Mouse (Mus musculus) layer of hippocampus, adult 2 months (tissue): ENCODE data around the gene Plppr3. TPM values are rescaled to one million over a fixed set of nuclear protein-coding genes. Genes with fewer than 3 reads are reported as not detected.

Experiments
- DNase-seq, 2 experiments: peaks; one replicate each; pipeline ENCODE4 v3.0.0; 2022; ENCODE audit warnings: low spot score in 2 of 2
- H3K27ac ChIP-seq: fragments of 200-600 bp; 2 replicates; pipeline ENCODE4 v1.8.1; 2022
- H3K4me3 ChIP-seq: fragments of 200-600 bp; 2 replicates; pipeline ENCODE4 v1.8.1; 2022; ENCODE audit warnings: mild to moderate bottlenecking
- CTCF ChIP-seq: fragments of 200-600 bp; conservative IDR thresholded peaks from 2 replicates; pipeline ENCODE4 v1.8.1; 2022; ENCODE audit warnings: antibody characterized with exemption, mild to moderate bottlenecking, moderate library complexity
- total RNA-seq, 2 experiments: library from RNA; stranded (reverse); gene quantifications; 2 replicates each; pipeline ENCODE4 v1.2.3; 2021

The Plppr3 gene
- total RNA-seq, 2 experiments from 2014 or later: 33.7 to 37.1 TPM

DNA sequence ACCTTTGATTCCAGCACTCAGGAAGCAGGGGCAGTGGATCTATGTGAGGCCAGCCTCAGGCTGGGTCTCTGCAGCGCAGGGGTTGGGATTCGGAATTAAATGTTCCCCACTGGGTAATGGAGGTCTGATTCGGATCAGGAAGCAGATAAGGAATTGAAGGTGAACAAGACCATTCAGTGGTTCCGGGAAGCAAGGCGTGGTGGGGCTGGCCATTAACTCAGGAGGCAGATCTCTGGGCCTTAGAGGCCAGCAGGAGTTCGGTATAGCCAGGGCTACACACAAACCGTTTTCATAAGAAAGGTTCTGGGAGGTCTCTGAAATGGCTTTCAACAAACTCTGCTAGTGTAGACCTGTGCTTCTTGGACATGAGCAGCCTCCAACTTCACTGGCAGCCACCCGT lies 21.6 kb downstream of the Plppr3 start:
- DNase-seq: no peak
- H3K4me3 ChIP-seq: peak overlapping the region; percentile 74
- TF ChIP-seq CTCF: no peak

DNA sequence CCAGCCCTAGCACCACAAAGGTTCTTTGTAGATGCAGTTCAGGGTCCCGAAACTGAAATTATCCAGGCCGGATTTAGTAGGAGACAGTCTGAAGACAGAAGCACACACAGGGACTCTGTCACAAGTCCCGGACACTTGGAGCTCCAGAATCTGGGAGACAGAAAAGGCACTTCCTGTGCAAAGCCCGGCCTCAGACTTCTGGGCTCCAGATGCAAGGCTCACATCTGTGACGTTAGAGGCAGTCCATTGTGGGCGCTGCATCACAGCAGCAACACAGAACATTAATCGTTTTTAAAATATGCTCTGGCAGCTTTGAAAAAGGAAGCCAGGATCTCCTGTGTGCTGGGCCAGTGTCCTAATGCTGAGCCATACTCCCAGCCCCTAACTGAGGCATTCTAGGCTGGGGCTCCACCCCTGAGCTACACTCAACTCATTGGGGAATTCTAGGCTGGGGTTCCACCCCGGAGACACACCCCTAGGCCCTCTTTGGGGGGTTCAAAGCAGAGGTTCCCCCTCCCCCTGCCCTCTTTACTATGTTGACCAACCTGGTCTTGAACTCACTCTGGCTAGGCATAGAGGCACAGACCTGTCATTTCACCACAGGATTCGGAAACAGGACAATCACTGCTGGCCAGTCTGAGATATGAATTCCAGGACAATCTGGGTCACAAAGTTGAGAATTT lies 22.2 kb downstream of the Plppr3 start:
- TF ChIP-seq CTCF: no peak
- no peak for DNase-seq
- H3K27ac ChIP-seq: peak overlapping the region; percentile 97
- no peak overlapping the region for H3K4me3 ChIP-seq

More for the DNA sequence above, 21.6 kb downstream of the Plppr3 start:
- peak overlapping the region; percentile 97 for H3K27ac ChIP-seq

- H3K4me3 ChIP-seq: no peak overlapping the region
These were observed 22.8 kb downstream of the Plppr3 start for GRCm38 (mm10) chr10:79851653-79852052.

DNA sequence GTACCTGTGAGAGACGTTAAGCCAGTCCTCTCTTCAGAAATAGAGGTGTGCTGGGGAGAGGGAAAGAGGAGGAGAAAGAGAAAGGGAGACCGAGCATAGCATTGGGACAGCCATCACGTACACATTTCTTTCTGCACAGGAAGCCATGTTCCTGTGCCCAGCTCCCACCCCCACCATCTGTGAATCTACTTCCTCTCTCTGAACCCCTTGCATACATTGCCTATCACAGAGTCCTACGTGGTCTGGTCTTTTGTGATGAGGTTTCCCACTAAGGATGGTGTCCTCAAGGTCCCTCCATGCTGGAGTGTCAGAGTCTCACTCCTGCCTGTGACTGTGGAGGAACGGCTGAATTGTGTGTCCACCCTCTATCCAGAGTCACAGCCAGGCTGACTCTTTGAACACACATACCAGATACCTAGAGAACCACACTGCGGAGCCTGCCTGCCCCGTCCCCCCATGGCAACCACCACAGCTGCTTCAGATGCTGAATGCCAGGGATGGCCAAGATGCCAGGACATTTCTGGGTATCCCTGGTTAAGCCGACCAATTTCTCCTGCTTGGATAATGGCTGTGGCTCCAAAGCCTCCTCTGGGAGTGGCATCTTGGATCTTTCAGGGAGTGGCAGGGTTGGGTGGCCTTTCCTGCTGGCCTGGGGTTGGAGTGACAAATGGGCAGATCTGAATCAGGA lies 24.3 kb downstream of the Plppr3 start:
- H3K4me3 ChIP-seq: no peak overlapping the region
- H3K27ac ChIP-seq: no peak overlapping the region
- no peak for DNase-seq
- no peak for TF ChIP-seq CTCF

More at GRCm38 (mm10) chr10:79851653-79852052, 22.8 kb downstream of the Plppr3 start:
- no peak for DNase-seq
- TF ChIP-seq CTCF: no peak
- peak overlapping the region; percentile 97 for H3K27ac ChIP-seq

DNA sequence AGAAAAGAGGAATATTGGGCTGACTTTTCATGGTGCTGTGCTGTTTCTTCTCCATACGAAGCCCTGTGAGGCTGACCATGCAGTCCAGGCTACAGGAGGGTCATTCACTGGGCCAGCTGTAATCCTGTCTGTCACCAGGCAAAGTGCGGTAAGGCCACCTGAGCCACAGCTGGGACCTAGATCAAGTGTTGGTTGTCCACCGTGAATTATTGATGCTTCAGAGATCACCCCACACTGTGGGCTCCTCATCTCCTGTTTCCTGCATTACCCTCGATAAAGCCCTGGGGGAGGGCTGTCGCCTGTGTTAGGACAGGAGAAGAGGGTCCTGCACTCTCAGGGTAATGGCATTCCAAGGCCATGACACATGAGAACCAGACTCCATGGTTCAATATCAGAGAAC lies 27.9 kb downstream of the Plppr3 start:
- no peak for TF ChIP-seq CTCF
- no peak overlapping the region for H3K4me3 ChIP-seq
- DNase-seq: no peak
- no peak overlapping the region for H3K27ac ChIP-seq

DNA sequence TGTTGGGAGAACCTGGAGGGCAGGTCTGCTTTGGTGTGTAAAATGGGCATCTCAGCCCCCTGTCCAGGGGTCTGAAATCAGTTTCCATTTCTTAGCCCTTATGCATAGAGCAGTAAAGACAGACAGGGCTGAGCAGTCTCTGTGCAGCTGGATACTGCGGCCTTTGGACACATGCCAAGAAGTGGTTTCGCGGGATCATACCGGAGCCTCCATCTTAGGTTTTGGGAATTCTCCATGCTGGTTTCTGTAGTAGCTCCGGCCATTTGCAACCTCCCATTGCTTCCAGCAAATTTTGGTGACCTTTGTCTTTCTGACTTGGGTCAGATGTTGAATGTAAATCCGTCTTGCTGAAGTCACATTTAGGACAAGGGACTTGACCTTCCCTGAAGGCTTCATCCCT lies 31.0 kb downstream of the Plppr3 start:
- no peak overlapping the region for H3K4me3 ChIP-seq
- no peak for TF ChIP-seq CTCF
- H3K27ac ChIP-seq: no peak overlapping the region
- DNase-seq: no peak

DNA sequence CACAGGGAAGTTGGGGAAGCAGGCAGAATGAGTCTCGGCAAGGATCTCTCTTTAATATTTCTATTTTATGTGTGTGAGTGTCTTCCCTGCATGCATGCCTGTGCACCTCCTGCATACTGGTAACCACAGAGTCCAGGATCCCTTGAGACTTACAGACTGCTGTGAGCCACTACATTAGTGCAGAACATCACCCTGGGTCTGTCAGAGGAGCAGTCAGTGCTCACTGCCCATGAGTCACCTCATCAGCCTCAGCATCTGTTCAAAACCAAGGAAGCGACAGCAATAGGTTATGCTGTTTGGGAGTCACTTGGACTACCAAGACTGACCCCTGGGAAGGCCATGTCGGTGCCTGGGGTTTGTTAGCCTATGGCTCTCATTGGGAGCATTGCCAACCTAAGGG lies 32.1 kb downstream of the Plppr3 start:
- Histone ChIP-seq H3K27ac (no peak overlapping the region), H3K4me3 (no peak overlapping the region)
- no peak for TF ChIP-seq CTCF
- DNase-seq: no peak

- Histone ChIP-seq H3K4me3 (peak overlapping the region; percentile 60), H3K27ac (peak overlapping the region; percentile 90)
- peak; percentile 48 to 78 for DNase-seq
- TF ChIP-seq CTCF: peak; percentile 35
These were observed 33.5 kb downstream of the Plppr3 start for GRCm38 (mm10) chr10:79840644-79841551.

DNA sequence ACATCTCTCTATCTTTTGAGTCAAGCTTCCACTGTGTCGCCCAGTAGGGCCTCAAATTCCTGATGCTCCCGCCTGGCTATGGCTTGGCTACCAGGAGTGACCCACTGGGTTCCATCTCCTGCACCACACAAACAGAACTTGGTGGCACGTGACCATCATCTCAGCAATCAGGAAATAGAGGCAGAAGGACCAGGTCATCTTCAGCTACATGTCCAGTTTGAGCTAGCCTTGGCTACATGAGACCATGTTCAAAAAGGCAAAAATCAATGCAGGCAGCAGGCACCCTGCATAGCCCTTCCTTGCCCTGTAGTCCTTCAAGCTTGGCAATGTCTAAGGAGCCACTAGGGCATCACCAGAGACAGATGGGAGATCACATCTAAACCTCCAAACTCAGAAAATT lies 34.3 kb downstream of the Plppr3 start:
- H3K27ac ChIP-seq: peak overlapping the region; percentile 90
- H3K4me3 ChIP-seq: peak overlapping the region; percentile 60; the same call in 1 of the 2 replicates
- DNase-seq: no peak
- TF ChIP-seq CTCF: no peak

DNA sequence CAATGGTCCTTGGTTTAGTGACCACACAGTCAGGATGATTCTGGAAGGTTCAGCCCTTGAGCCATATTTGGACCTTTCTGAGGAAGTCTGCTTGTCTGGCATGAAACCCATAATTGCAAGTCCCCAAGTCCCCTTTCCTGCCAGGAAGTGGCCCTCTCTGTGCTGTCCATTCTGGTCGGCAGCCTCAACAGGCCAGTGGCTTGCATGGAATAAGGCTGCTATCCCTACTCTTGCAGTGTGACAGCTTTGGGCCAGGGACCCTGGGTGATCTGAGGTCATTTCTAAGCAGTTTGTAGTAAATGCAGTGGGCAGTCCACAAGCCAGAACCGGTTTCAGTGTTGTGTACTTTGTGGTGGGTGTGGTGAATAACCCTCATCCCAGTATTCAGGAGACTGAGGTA lies 36.3 kb downstream of the Plppr3 start:
- TF ChIP-seq CTCF: no peak
- H3K27ac ChIP-seq: no peak overlapping the region
- H3K4me3 ChIP-seq: no peak overlapping the region
- no peak for DNase-seq

DNA sequence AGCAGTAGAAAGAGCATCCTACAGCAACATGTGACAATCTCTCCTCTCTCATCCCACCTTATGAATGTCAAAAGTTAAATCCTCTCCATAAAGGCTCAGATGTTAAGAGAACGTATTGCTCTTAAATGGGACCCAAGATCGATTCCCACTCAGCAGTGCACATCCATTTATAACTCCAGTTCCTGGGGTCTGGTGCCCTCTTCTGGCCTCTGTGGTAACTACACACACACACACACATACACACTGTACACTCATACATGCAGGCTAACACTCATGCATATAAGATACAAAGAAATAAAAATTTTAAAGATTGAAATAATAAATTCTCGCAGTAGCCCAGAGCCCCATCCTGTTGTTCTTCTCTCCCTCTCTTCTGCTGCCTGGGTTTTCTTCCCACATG lies 37.5 kb downstream of the Plppr3 start:
- Histone ChIP-seq H3K27ac (no peak overlapping the region), H3K4me3 (no peak overlapping the region)
- TF ChIP-seq CTCF: peak; percentile 60
- no peak for DNase-seq

DNA sequence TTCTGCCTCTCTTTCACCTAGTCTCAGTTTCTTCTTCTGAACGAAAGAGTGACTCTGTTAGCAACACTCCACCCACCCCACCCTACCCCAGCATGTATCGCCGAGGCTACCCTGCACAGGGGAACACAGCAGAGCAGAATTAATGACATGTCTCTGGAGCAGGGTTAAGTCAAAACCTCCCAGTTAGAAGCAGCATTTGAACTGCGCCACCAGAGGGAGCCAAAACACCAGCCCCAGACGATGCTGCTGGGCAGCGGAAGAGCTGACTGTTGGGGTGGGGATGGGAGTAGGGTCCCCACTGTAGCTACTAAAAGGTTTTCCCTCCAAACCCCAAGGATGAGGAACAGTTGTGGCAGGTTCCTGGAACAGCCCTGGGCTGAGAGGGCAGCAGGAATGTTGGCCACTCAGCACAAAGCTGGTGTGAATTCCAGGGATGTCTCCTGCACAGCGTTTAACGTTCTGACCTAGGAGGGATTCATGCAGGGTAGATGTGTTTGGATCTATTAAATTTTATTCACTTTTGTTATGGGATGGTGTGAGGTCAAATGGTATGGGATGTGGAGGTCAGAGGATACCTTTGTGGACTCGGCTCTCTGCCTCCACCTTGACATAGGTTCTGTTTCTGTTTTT lies 39.5 kb downstream of the Plppr3 start:
- TF ChIP-seq CTCF: peak; percentile 88
- peak; percentile 71 to 82 for DNase-seq
- H3K27ac ChIP-seq: no peak overlapping the region
- no peak overlapping the region for H3K4me3 ChIP-seq
